8 mouse cellular contexts compared by ENCODE assay signal in genomic region chr15:81392997-81393396, GRCm38 (mm10). TPM values are rescaled to one million over a fixed set of nuclear protein-coding genes. Genes with fewer than 3 reads are reported as not detected.
DNase-seq lines count a peak whose midpoint lies in the region; ATAC-seq lines count a peak whose summit lies in the region.

No protein-coding gene starts in this region.

- peak; percentile 8 for DNase-seq in cerebellum, adult 11 months
- no peak for DNase-seq in cerebellum, adult 8-10 months
- DNase-seq in embryo, embryonic 10 days (ENCODE audit: low spot score), result no peak
- no peak for DNase-seq in urinary bladder, adult 2 months (ENCODE audit: low spot score)
- DNase-seq in kidney, adult 18-20 months, result no peak

- ATAC-seq in CD4-positive, CD25-positive, alpha-beta regulatory T cell, adult 4 months, result peak; percentile 85
- ATAC-seq in inflammation-experienced regulatory T-cells, adult 6 months, result peak; percentile 71
- ATAC-seq in monocyte, adult 5-6 weeks (replicated peaks; ENCODE audit: insufficient number of reproducible peaks, low FRiP score, low TSS enrichment, poor library complexity, severe bottlenecking), result peak; percentile 88

RNA-seq across cellular contexts. Expression of gene St13, which starts 6.9 kb away (rescaled TPM):
- 100 to 1,000 TPM; 177 to 187 TPM for polyA plus RNA-seq in CD4-positive, CD25-positive, alpha-beta regulatory T cell, adult 4 months (2017; shearing (Covaris generic))
- 100 to 1,000 TPM; 170 to 193 (median 179) TPM for polyA plus RNA-seq in inflammation-experienced regulatory T-cells, adult 6 months (2017; shearing (Covaris generic))
- total RNA-seq in monocyte, adult 5-6 weeks (2017), result 172 to 282 TPM (median 279 TPM) in 3 replicates
- 67.1 and 80.0 TPM in 2 replicates for polyA plus RNA-seq in urinary bladder, adult 2 months (2012; rRNA removed)

RNA-seq across cellular contexts. Expression of gene Xpnpep3, which starts 6.9 kb away (rescaled TPM):
- polyA plus RNA-seq in CD4-positive, CD25-positive, alpha-beta regulatory T cell, adult 4 months (2017; shearing (Covaris generic)), result 10 to 100 TPM in 1 of 2 experiments, 1 to 10 TPM in 1; 8.3 to 13.1 TPM
- polyA plus RNA-seq in inflammation-experienced regulatory T-cells, adult 6 months (2017; shearing (Covaris generic)), result 1 to 10 TPM; 6.8 to 8.8 (median 8.2) TPM
- 7.1 to 12.2 TPM (median 7.6 TPM) in 3 replicates for total RNA-seq in monocyte, adult 5-6 weeks (2017)
- 8.1 and 8.2 TPM in 2 replicates for polyA plus RNA-seq in urinary bladder, adult 2 months (2012; rRNA removed)

RNA-seq across cellular contexts. Expression of gene Dnajb7, which starts 15.1 kb away (rescaled TPM):
- polyA plus RNA-seq in CD4-positive, CD25-positive, alpha-beta regulatory T cell, adult 4 months (2017; shearing (Covaris generic)), result 1 to 10 TPM; 3.2 to 4.3 TPM
- polyA plus RNA-seq in inflammation-experienced regulatory T-cells, adult 6 months (2017; shearing (Covaris generic)), result 1 to 10 TPM; 2.1 to 3.2 (median 2.2) TPM
- 0.19 to 0.43 TPM in 2 of 3 replicates, not detected in the other for total RNA-seq in monocyte, adult 5-6 weeks (2017)
- 0.04 TPM in 1 of 2 replicates, not detected in the other for polyA plus RNA-seq in urinary bladder, adult 2 months (2012; rRNA removed)

RNA-seq across cellular contexts. Expression of gene Slc25a17, which starts 32.4 kb away (rescaled TPM):
- polyA plus RNA-seq in CD4-positive, CD25-positive, alpha-beta regulatory T cell, adult 4 months (2017; shearing (Covaris generic)), result 100 to 1,000 TPM in 1 of 2 experiments, 10 to 100 TPM in 1; 83.2 to 102 TPM
- 100 to 1,000 TPM in 1 of 3 experiments, 10 to 100 TPM in 2; 94.4 to 105 (median 99.3) TPM for polyA plus RNA-seq in inflammation-experienced regulatory T-cells, adult 6 months (2017; shearing (Covaris generic))
- total RNA-seq in monocyte, adult 5-6 weeks (2017), result 43.5 to 45.1 TPM (median 44.4 TPM) in 3 replicates
- polyA plus RNA-seq in urinary bladder, adult 2 months (2012; rRNA removed), result 76.6 and 91.1 TPM in 2 replicates
